Mouse (Mus musculus) myocyte (in vitro differentiated cells): ENCODE measurements at regions not wholly inside any gene's neighbourhood (a gene's known extent, or its start where the extent isn't known, plus 50 kb on each side); places are given as distances from the start of the nearest gene placed in this dataset.
"Not testable (repeated sequence)": the region's sequence is repeated elsewhere in the genome, so short reads cannot be mapped to it uniquely, and the experiment has no call there.

Experiments
- H3K27me3 ChIP-seq: one replicate; pipeline ENCODE4 v1.6.1; 2011; ENCODE audit not compliant: control insufficient read depth, insufficient read depth, insufficient read length
- H3K36me3 ChIP-seq: one replicate; pipeline ENCODE4 v1.6.1; 2011; ENCODE audit not compliant: control insufficient read depth, insufficient read depth
- H3K4me2 ChIP-seq: one replicate; pipeline ENCODE4 v1.6.1; 2011; ENCODE audit warnings: low read depth, control low read depth
- H3K4me3 ChIP-seq: one replicate; pipeline ENCODE4 v1.5.1; 2011; ENCODE audit warnings: mild to moderate bottlenecking, control low read depth, moderate library complexity
- H3K79me2 ChIP-seq: one replicate; pipeline ENCODE4 v1.6.1; 2011; ENCODE audit not compliant: control insufficient read depth, insufficient read depth
- H3ac ChIP-seq: one replicate; pipeline ENCODE4 v1.6.1; 2011; ENCODE audit not compliant: control insufficient read depth, insufficient read length
- CEBPB ChIP-seq: IDR thresholded peaks from 2 replicates; pipeline ENCODE4 v1.6.1; 2011; ENCODE audit warnings: mild to moderate bottlenecking, moderate library complexity; ENCODE audit not compliant: poor library complexity, insufficient read depth, severe bottlenecking
- E2F4 ChIP-seq: IDR thresholded peaks from one replicate; pipeline ENCODE4 v1.6.1; 2011; ENCODE audit warnings: mild to moderate bottlenecking, control low read depth, moderate library complexity; ENCODE audit not compliant: insufficient read depth
- MAX ChIP-seq: IDR thresholded peaks from one replicate; pipeline ENCODE4 v1.6.1; 2011; ENCODE audit warnings: low read depth, mild to moderate bottlenecking, control low read depth
- MYOD1 ChIP-seq, 3 experiments: IDR thresholded peaks; one replicate each; pipeline ENCODE4 v1.6.1; 2011; ENCODE audit warnings: control low read depth in 2 of 3, low read depth in 2 of 3, mild to moderate bottlenecking in 2 of 3, moderate library complexity in 1 of 3; ENCODE audit not compliant: insufficient read length in 2 of 3, control insufficient read depth in 1 of 3
- MYOG ChIP-seq, 3 experiments: IDR thresholded peaks; one replicate each; pipeline ENCODE4 v1.6.1; 2011; ENCODE audit warnings: control low read depth in 2 of 3, low read depth in 2 of 3, mild to moderate bottlenecking in 2 of 3; ENCODE audit not compliant: insufficient read length in 2 of 3, control insufficient read depth in 1 of 3, insufficient read depth in 1 of 3
- POLR2A ChIP-seq: IDR thresholded peaks from one replicate; pipeline ENCODE4 v1.6.1; 2011; ENCODE audit warnings: low read depth, mild to moderate bottlenecking, control low read depth, moderate library complexity; ENCODE audit not compliant: insufficient read length
- POLR2AphosphoS2 ChIP-seq: IDR thresholded peaks from one replicate; pipeline ENCODE4 v1.6.1; 2011; ENCODE audit warnings: low read depth, control low read depth; ENCODE audit not compliant: insufficient read length
- REST ChIP-seq: IDR thresholded peaks from one replicate; pipeline ENCODE4 v1.6.1; 2011; ENCODE audit warnings: mild to moderate bottlenecking, control low read depth, moderate library complexity; ENCODE audit not compliant: insufficient read depth, insufficient read length
- SRF ChIP-seq: IDR thresholded peaks from one replicate; pipeline ENCODE4 v1.6.1; 2011; ENCODE audit warnings: low read depth; ENCODE audit not compliant: control insufficient read depth, insufficient read length
- TCF12 ChIP-seq: IDR thresholded peaks from one replicate; pipeline ENCODE4 v1.6.1; 2011; ENCODE audit warnings: mild to moderate bottlenecking, control low read depth; ENCODE audit not compliant: poor library complexity, insufficient read depth, severe bottlenecking
- TCF3 ChIP-seq: IDR thresholded peaks from one replicate; pipeline ENCODE4 v1.6.1; 2011; ENCODE audit warnings: low read depth, control low read depth; ENCODE audit not compliant: insufficient read length
- USF1 ChIP-seq: IDR thresholded peaks from one replicate; pipeline ENCODE4 v1.6.1; 2011; ENCODE audit warnings: low read depth, mild to moderate bottlenecking, control low read depth, moderate library complexity

DNA sequence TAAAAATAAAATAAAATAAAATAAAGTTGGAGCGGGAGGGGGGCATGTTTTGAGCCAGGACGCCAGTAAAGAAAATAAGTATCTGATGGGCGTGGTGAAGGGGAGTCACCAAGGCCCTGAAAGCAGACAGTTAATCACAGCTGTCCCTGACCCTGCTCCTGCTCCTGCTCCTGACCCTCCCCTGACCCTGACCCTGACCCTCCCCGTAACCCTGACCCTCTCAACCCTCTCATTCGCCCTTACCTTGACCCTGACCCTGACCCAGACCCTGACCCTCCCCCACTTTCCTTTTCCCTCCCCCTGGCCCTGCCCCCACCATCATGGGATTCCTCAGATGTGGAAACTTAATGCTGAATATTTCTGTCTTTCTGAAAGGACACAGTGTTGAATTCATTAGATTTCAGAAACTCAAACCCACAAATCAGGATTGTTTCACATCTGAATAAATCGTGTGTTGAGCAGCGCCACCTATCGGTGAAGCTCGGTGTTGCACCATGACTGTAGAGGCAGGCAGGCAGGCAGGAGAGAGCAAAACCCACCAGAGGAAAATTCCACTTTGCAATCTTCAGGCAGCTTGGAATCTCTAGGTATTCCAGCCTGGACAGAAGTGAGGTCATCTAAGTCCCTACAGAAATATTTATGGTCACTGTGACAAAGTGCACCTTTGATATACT, 145.9 kb upstream of the Rhobtb1 start:
- H3K36me3 ChIP-seq = no peaks in the 10 kb centered on the region
- TF ChIP-seq TCF3 (no peak), CEBPB (no peak), SRF (no peak), REST (no peak), POLR2A (no peak), E2F4 (no peak), USF1 (no peak)

GRCm38 (mm10) chr10:69008679-69009078, 142.6 kb upstream of the Rhobtb1 start:
- not testable (repeated sequence) for H3K4me2 ChIP-seq, H3K27me3 ChIP-seq, H3K79me2 ChIP-seq, H3K4me3 ChIP-seq, H3ac ChIP-seq, H3K36me3 ChIP-seq

More for the DNA sequence above, 145.9 kb upstream of the Rhobtb1 start:
- H3K4me2 ChIP-seq = no peak overlapping the region
- H3K4me3 ChIP-seq = no peak overlapping the region
- H3ac ChIP-seq = no peak overlapping the region
- H3K79me2 ChIP-seq = no peaks in the 10 kb centered on the region
- no peaks in the 10 kb centered on the region for H3K27me3 ChIP-seq

GRCm38 (mm10) chr10:69020811-69021743, 130.2 kb upstream of the Rhobtb1 start:
- no peaks in the 10 kb centered on the region for H3K27me3 ChIP-seq
- H3K4me2 ChIP-seq = no peak overlapping the region
- no peak overlapping the region for H3ac ChIP-seq
- TF ChIP-seq MYOD1 (IDR thresholded peaks at IDR 0.05; ENCODE audit: control insufficient read depth in 1 of 3, insufficient read length in 2 of 3, low read depth in 2 of 3) (no peak), USF1 (peak; percentile 9)
- no peak overlapping the region for H3K4me3 ChIP-seq
- H3K79me2 ChIP-seq = no peaks in the 10 kb centered on the region
- no peaks in the 10 kb centered on the region for H3K36me3 ChIP-seq

DNA sequence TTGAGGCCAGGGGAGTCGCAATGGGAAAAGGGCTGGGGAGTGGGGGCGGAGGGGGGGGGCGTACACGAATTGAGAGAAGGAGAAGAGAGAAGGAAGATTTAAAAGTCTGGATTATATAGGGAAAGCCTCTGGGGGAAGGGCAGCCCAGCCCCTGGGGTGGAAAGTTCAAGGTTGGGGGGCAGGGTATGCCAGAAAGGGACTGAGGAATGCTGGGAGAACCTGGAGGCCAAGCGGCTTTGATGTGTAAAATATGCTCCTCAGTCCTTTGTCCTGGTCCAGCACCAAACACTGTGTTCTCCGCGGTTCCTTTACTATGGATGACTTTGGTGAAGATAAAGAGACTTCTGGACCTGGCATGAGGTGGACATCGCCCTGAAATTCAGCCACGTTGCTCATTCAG, 117.8 kb upstream of the Rhobtb1 start:
- TF ChIP-seq MYOG (IDR thresholded peaks at IDR 0.05; ENCODE audit: control insufficient read depth in 1 of 3, insufficient read depth in 1 of 3, insufficient read length in 2 of 3, low read depth in 2 of 3) (no peak), MYOD1 (IDR thresholded peaks at IDR 0.05; ENCODE audit: control insufficient read depth in 1 of 3, insufficient read length in 2 of 3, low read depth in 2 of 3) (no peak), TCF3 (no peak), POLR2AphosphoS2 (no peak), REST (no peak), MAX (no peak), TCF12 (no peak)
- H3K4me2 ChIP-seq = no peak overlapping the region
- no peaks in the 10 kb centered on the region for H3K27me3 ChIP-seq
- H3ac ChIP-seq = no peak overlapping the region
- H3K4me3 ChIP-seq = no peak overlapping the region
- no peaks in the 10 kb centered on the region for H3K79me2 ChIP-seq
- no peaks in the 10 kb centered on the region for H3K36me3 ChIP-seq

GRCm38 (mm10) chr10:69034390-69035120, 116.7 kb upstream of the Rhobtb1 start:
- no peaks in the 10 kb centered on the region for H3K79me2 ChIP-seq
- no peaks in the 10 kb centered on the region for H3K27me3 ChIP-seq
- no peak overlapping the region for H3K4me2 ChIP-seq
- H3ac ChIP-seq = no peak overlapping the region
- no peak overlapping the region for H3K4me3 ChIP-seq
- no peak for TF ChIP-seq E2F4
- no peaks in the 10 kb centered on the region for H3K36me3 ChIP-seq

GRCm38 (mm10) chr10:69035536-69035935, 115.7 kb upstream of the Rhobtb1 start:
- H3K27me3 ChIP-seq, H3K4me3 ChIP-seq, H3ac ChIP-seq, H3K79me2 ChIP-seq, H3K4me2 ChIP-seq, H3K36me3 ChIP-seq: not testable (repeated sequence)
